Mouse (Mus musculus): Measurements from ENCODE around the gene Ubtd2.
A peak's percentile ranks its signal among the peaks of the same experiment; 100 is the strongest.

The Ubtd2 gene

DNA sequence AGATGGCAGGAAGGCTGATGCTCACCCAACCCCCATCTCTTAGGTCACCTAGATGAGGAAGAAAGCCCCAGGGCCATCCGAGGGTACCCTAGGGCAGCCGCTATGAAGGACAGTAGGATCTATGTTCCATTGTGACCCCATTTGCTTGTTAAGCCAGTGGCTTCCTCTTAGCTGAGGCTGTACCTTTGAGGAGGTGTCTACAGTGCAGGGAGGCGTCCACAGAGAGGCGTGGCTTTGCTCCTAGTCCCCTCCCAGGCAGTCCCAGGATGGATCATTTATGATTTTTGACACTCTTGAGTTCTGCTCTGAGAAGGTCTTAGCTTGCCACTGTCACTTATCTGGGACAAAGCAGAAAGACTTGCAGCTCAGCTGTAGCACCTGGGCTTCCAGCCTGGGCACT lies 83.7 kb downstream of the Ubtd2 start:
- 0 out of 2 replicates have a peak overlapping the region, but pooled peaks have one; percentile 17 for H3K4me3 ChIP-seq (replicated peaks; ENCODE audit: low read length)
- peaks cover 4% of the 10 kb centered on the region; the same call in 1 of the 2 replicates for H3K27me3 ChIP-seq (ENCODE audit: insufficient read depth, low read length)
- no peaks in the 10 kb centered on the region for H3K9me3 ChIP-seq (ENCODE audit: low read length)
- TF ChIP-seq NANOG (IDR thresholded peaks at IDR 0.05; ENCODE audit: borderline replicate concordance, low read length), result no peak
- TF ChIP-seq CTCF (conservative IDR thresholded peaks at IDR 0.05; ENCODE audit: low read length), result no peak
- no peak for TF ChIP-seq POU5F1 (IDR thresholded peaks at IDR 0.05; ENCODE audit: borderline replicate concordance, low read length)
- H3K36me3 ChIP-seq (ENCODE audit: insufficient read depth, low read length), result peaks cover 13% of the 10 kb centered on the region
- H3K4me1 ChIP-seq (replicated peaks; ENCODE audit: low read depth, low read length), result peaks cover 80% of the 10 kb centered on the region

DNA sequence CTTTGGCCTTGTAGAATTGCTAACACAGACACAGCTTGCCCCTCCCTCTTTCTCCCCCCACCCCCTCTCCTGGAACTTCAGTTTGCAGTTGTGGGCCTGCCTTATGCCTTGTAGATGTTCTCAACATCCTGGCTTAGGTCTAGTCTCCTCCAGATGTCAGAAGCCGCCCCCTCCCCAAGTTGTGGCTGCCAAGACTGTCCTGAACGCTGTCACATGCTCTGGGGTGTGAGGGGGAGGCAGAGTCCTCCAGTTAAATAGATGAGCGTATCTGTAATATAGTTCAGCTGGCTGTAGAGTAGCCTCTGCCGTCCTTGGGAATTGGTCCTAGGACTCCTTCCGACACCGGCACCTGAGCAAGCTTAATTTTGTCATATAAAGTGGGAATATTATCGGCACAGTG lies 84.5 kb downstream of the Ubtd2 start:
- Histone ChIP-seq H3K27me3 (ENCODE audit: insufficient read depth, low read length) (peaks cover 2% of the 10 kb centered on the region; the same call in 1 of the 2 replicates), H3K36me3 (ENCODE audit: insufficient read depth, low read length) (peaks cover 21% of the 10 kb centered on the region), H3K4me3 (replicated peaks; ENCODE audit: low read length) (no peak overlapping the region), H3K4me1 (replicated peaks; ENCODE audit: low read depth, low read length) (peaks cover 71% of the 10 kb centered on the region), H3K9me3 (ENCODE audit: low read length) (no peaks in the 10 kb centered on the region)
- TF ChIP-seq POU5F1 (IDR thresholded peaks at IDR 0.05; ENCODE audit: borderline replicate concordance, low read length) (no peak), CTCF (conservative IDR thresholded peaks at IDR 0.05; ENCODE audit: low read length) (no peak), NANOG (IDR thresholded peaks at IDR 0.05; ENCODE audit: borderline replicate concordance, low read length) (no peak)

DNA sequence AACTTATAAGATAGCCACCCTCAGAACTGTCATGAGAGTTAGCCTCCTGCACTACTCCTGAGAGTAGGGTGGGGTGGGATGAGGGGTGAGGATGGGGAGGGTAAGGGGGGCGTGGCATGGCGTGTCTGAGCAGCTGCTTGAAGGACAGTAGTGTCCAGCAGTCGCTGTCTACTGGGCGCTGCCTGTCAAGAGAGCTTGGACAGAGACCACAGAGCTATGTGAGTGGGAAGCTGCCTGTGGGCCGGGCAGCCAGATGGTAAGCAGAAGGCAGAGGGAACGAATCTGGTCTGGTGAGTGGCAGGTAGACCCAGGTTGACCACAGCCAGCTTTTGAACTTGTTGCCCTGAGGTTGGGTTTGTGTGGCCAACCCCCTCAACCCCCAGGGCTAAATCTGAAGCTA lies 85.3 kb downstream of the Ubtd2 start:
- TF ChIP-seq CTCF (conservative IDR thresholded peaks at IDR 0.05; ENCODE audit: low read length) (no peak), NANOG (IDR thresholded peaks at IDR 0.05; ENCODE audit: borderline replicate concordance, low read length) (no peak), POU5F1 (IDR thresholded peaks at IDR 0.05; ENCODE audit: borderline replicate concordance, low read length) (no peak)
- no peaks in the 10 kb centered on the region for H3K27me3 ChIP-seq (ENCODE audit: insufficient read depth, low read length)

DNA sequence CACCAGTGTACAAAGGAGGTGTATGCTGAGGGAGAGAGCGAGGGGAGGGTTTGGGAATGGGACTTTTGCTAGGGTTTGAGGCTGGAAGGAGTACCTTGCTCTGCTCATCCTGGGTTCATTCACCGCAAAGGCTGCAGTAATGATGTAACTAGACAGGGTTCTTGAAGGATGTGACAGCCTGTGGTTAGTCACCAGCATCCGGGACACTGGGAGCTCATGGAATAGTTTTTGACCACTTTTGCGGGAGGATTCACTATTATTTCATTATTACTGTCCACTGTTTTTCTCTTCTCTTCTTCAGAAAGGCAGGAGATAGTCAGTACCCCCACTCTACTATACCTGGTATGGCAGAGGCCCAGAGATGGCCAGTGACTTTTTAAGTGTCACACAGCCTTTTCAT lies 87.0 kb downstream of the Ubtd2 start:
- no peak for TF ChIP-seq CTCF (conservative IDR thresholded peaks at IDR 0.05; ENCODE audit: low read length)
- no peak for TF ChIP-seq NANOG (IDR thresholded peaks at IDR 0.05; ENCODE audit: borderline replicate concordance, low read length)
- TF ChIP-seq POU5F1 (IDR thresholded peaks at IDR 0.05; ENCODE audit: borderline replicate concordance, low read length), result no peak
- H3K4me1 ChIP-seq (replicated peaks; ENCODE audit: low read depth, low read length), result peaks cover 47% of the 10 kb centered on the region

More for the DNA sequence above, 85.3 kb downstream of the Ubtd2 start:
- Histone ChIP-seq H3K4me3 (replicated peaks; ENCODE audit: low read length) (no peak overlapping the region), H3K4me1 (replicated peaks; ENCODE audit: low read depth, low read length) (peaks cover 64% of the 10 kb centered on the region), H3K9me3 (ENCODE audit: low read length) (no peaks in the 10 kb centered on the region), H3K36me3 (ENCODE audit: insufficient read depth, low read length) (peaks cover 21% of the 10 kb centered on the region)

DNA sequence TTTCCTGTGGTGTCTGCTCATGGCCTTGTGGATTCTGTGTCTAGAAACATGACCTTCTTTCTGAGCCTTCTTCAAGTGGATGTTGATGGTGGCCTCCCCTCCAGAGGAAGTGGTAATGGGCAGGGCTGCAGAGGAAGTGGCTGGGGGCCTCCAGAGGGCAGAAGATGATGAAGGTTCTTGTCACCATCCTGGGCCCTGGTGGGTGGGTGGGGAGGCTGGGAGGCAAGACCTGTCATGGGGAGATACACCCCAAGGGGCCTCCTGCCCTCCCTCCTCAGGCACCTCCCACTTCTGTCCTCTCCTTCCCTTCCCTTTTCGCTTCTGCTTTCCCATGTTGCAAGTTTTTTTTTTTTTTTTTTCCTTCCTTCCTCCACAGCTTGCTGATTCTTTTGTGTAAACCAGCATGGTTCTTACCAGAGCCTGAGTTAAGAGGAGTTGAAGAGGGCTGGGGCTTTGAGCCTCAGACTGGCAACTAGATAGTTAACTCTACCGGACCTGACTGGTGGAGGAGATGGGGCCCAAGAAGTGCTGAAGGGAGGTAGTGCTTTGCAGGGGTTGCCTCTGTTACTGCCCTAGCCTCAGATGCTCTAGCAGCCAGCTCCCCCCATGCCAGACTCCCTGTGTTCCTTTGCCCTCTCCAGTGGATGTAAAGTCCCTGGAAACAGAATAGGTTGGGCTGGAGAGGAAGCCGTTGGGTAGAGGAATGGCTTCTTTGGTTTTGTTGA lies 87.7 kb downstream of the Ubtd2 start:
- Histone ChIP-seq H3K4me1 (replicated peaks; ENCODE audit: low read depth, low read length) (peaks cover 45% of the 10 kb centered on the region), H3K9me3 (ENCODE audit: low read length) (no peaks in the 10 kb centered on the region), H3K27me3 (ENCODE audit: insufficient read depth, low read length) (no peaks in the 10 kb centered on the region), H3K36me3 (ENCODE audit: insufficient read depth, low read length) (peaks cover 37% of the 10 kb centered on the region), H3K4me3 (replicated peaks; ENCODE audit: low read length) (no peak overlapping the region)
- no peak for TF ChIP-seq CTCF (conservative IDR thresholded peaks at IDR 0.05; ENCODE audit: low read length)

More for the DNA sequence above, 87.0 kb downstream of the Ubtd2 start:
- Histone ChIP-seq H3K4me3 (replicated peaks; ENCODE audit: low read length) (no peak overlapping the region), H3K9me3 (ENCODE audit: low read length) (no peaks in the 10 kb centered on the region), H3K27me3 (ENCODE audit: insufficient read depth, low read length) (no peaks in the 10 kb centered on the region), H3K36me3 (ENCODE audit: insufficient read depth, low read length) (peaks cover 33% of the 10 kb centered on the region)

DNA sequence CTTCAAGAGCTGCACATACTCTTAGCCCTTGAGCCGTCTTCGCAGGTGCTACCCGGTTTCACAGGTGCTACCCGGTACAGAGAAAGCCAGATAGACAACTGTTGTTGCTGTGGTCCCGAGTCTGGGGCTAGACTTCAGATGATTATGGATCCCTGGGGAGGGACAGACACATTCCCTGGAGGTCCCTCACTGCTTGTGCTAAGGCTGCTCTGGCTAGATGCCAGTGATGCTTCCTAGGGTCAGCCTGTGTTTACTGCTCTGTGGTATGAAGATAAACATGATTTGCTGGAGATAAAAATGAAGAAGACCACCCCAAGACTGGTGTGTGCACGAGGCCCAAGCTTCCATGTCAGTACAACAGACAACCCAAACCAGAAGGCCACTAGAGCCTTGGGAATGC lies 88.9 kb downstream of the Ubtd2 start:
- TF ChIP-seq POU5F1 (IDR thresholded peaks at IDR 0.05; ENCODE audit: borderline replicate concordance, low read length), result no peak
- no peak for TF ChIP-seq NANOG (IDR thresholded peaks at IDR 0.05; ENCODE audit: borderline replicate concordance, low read length)
- no peak for TF ChIP-seq CTCF (conservative IDR thresholded peaks at IDR 0.05; ENCODE audit: low read length)

DNA sequence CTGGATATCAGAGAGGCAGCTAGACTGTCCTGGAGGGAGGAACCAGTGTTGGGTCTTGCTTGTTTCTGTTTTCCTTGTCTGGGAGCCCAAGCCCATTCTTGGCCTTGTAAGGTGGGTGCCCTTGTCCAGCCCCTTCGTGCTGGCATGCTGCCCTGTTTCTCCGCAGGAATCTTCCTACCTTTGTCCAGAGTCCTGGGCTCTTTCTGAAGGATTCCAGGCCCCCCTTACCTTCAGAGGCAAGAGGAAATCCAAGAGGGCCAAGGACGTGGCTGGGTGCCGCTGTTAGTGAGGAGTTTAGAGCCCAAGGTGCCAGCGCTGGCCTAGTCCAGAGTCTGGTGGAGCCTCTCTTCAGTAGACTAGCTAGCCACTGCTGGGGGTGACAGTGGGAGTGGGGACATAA lies 89.3 kb downstream of the Ubtd2 start:
- no peaks in the 10 kb centered on the region for H3K9me3 ChIP-seq (ENCODE audit: low read length)
- H3K36me3 ChIP-seq (ENCODE audit: insufficient read depth, low read length), result peaks cover 48% of the 10 kb centered on the region
- TF ChIP-seq POU5F1 (IDR thresholded peaks at IDR 0.05; ENCODE audit: borderline replicate concordance, low read length) (no peak), NANOG (IDR thresholded peaks at IDR 0.05; ENCODE audit: borderline replicate concordance, low read length) (no peak), CTCF (conservative IDR thresholded peaks at IDR 0.05; ENCODE audit: low read length) (no peak)
- no peaks in the 10 kb centered on the region for H3K27me3 ChIP-seq (ENCODE audit: insufficient read depth, low read length)
- no peak overlapping the region for H3K4me3 ChIP-seq (replicated peaks; ENCODE audit: low read length)
- peaks cover 34% of the 10 kb centered on the region for H3K4me1 ChIP-seq (replicated peaks; ENCODE audit: low read depth, low read length)

More for the DNA sequence above, 88.9 kb downstream of the Ubtd2 start:
- Histone ChIP-seq H3K4me3 (replicated peaks; ENCODE audit: low read length) (no peak overlapping the region), H3K9me3 (ENCODE audit: low read length) (no peaks in the 10 kb centered on the region), H3K27me3 (ENCODE audit: insufficient read depth, low read length) (no peaks in the 10 kb centered on the region), H3K36me3 (ENCODE audit: insufficient read depth, low read length) (peaks cover 43% of the 10 kb centered on the region), H3K4me1 (replicated peaks; ENCODE audit: low read depth, low read length) (peaks cover 38% of the 10 kb centered on the region)

DNA sequence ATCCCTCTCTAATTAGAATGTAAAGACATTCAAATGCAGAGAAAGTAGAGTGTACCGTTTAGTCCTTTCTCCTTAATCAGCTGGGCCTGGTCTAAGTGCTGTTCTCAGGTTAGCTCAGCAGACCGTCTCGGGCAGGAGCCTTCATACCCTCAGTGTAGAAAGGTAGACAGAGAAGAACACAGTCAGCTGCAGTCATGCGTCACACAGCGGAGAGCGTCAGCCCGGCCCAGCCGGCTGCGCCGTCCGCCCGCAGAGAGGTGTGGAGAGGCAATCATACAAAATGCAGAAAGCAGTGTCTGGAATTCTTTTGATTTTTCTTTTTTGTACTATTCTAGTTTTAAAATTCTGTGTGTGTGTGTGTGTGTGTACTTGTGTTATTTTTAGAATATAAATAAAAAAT lies 90.4 kb downstream of the Ubtd2 start:
- H3K36me3 ChIP-seq (ENCODE audit: insufficient read depth, low read length), result peaks cover 48% of the 10 kb centered on the region
- H3K4me1 ChIP-seq (replicated peaks; ENCODE audit: low read depth, low read length), result peaks cover 35% of the 10 kb centered on the region
- H3K4me3 ChIP-seq (replicated peaks; ENCODE audit: low read length), result no peak overlapping the region
- no peaks in the 10 kb centered on the region for H3K27me3 ChIP-seq (ENCODE audit: insufficient read depth, low read length)
- TF ChIP-seq POU5F1 (IDR thresholded peaks at IDR 0.05; ENCODE audit: borderline replicate concordance, low read length) (no peak), NANOG (IDR thresholded peaks at IDR 0.05; ENCODE audit: borderline replicate concordance, low read length) (no peak), CTCF (conservative IDR thresholded peaks at IDR 0.05; ENCODE audit: low read length) (no peak)
- H3K9me3 ChIP-seq (ENCODE audit: low read length), result no peaks in the 10 kb centered on the region

DNA sequence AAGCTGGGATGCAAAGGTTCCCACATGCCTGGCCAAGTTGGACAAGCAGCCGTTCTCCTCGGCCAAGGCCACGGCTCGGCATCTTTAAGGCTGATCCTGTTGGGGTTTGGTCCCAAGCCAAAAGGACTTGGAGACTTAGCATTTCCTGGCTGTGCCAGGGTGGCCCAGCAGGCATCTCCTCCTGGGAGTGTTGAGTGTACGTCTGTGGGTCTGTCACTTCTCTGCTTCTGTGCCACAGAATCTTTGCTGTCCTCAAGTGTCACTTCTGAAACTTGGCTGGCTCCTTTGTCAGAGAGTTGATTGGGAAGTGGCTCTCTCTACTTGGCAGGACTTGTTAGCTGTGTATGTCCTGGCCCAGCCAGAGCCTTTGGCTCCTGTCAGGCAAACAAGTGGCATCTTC lies 91.3 kb downstream of the Ubtd2 start:
- H3K4me3 ChIP-seq (replicated peaks; ENCODE audit: low read length), result no peak overlapping the region
- H3K36me3 ChIP-seq (ENCODE audit: insufficient read depth, low read length), result peaks cover 45% of the 10 kb centered on the region
- no peaks in the 10 kb centered on the region for H3K9me3 ChIP-seq (ENCODE audit: low read length)
- H3K27me3 ChIP-seq (ENCODE audit: insufficient read depth, low read length), result no peaks in the 10 kb centered on the region
- H3K4me1 ChIP-seq (replicated peaks; ENCODE audit: low read depth, low read length), result peaks cover 39% of the 10 kb centered on the region
- no peak for TF ChIP-seq NANOG (IDR thresholded peaks at IDR 0.05; ENCODE audit: borderline replicate concordance, low read length)
- TF ChIP-seq POU5F1 (IDR thresholded peaks at IDR 0.05; ENCODE audit: borderline replicate concordance, low read length), result no peak
- TF ChIP-seq CTCF (conservative IDR thresholded peaks at IDR 0.05; ENCODE audit: low read length), result no peak
